11 mouse cellular contexts compared by ENCODE assay signal in genomic region chr7:126625807-126626600, GRCm38 (mm10). TPM values are rescaled to one million over a fixed set of nuclear protein-coding genes. Genes with fewer than 3 reads are reported as not detected.
A peak's percentile ranks its signal among the peaks of the same experiment; 100 is the strongest.
DNase-seq lines count a peak whose midpoint lies in the region; ATAC-seq and TF ChIP-seq lines count a peak whose summit lies in the region.
"Had no signal": no experiment of that assay in that cellular context is flagged by ENCODE, and none has a peak within 500 bp of the region (broad histone marks: within the 10 kb centered on the region; RNA-seq: fewer than 3 reads in every experiment).

No protein-coding gene starts in this region.

- no peak overlapping the region for H3K4me3 ChIP-seq in lung, embryonic 14.5 days (ENCODE audit: low read depth, low read length)
- H3K4me3 ChIP-seq in lung, adult 2 months (replicated peaks; ENCODE audit: extremely low read depth, low read depth, low read length), result no peak overlapping the region
- H3K4me3 ChIP-seq in MEL (ENCODE audit: control insufficient read depth in 1 of 2, insufficient read depth in 1 of 2, low read depth in 2 of 2, low read length in 2 of 2), result peak overlapping the region in 1 of 2 experiments; percentile 27; a peak in 1 of 4 replicates
- H3K4me3 ChIP-seq in embryonic fibroblast, embryonic 13.5 days (ENCODE audit: insufficient read depth, low read length), result no peak overlapping the region
- no peak overlapping the region for H3K4me3 ChIP-seq in olfactory bulb, adult 2 months (ENCODE audit: insufficient read depth, low read depth, low read length)
- H3K4me3 ChIP-seq in midbrain, embryonic 16.5 days (ENCODE audit: low read depth, low read length), result no peak overlapping the region
- H3K4me3 ChIP-seq: forebrain, embryonic 12.5 days; heart, embryonic 10.5 days had no signal

- no peak for TF ChIP-seq RAD21 in MEL (IDR thresholded peaks at IDR 0.05; ENCODE audit: low read depth, low read length)

- peak overlapping the region; percentile 16; the same call in 1 of the 2 replicates for H3K4me2 ChIP-seq in lung, embryonic 14.5 days
- no peak overlapping the region for H3K4me2 ChIP-seq in midbrain, embryonic 16.5 days (ENCODE audit: low read length)
- H3K4me2 ChIP-seq: forebrain, embryonic 12.5 days had no signal

- TF ChIP-seq CTCF in lung, embryonic 14.5 days (IDR thresholded peaks at IDR 0.05; ENCODE audit: low read depth), result no peak
- no peak for TF ChIP-seq CTCF in lung, adult 2 months (IDR thresholded peaks at IDR 0.05; ENCODE audit: insufficient read depth, low read length)
- no peak for TF ChIP-seq CTCF in MEL (IDR thresholded peaks at IDR 0.05 in 2 of 3, conservative IDR thresholded peaks at IDR 0.05 in 1 of 3; ENCODE audit: control insufficient read depth in 1 of 3, insufficient read depth in 1 of 3, low read depth in 2 of 3, low read length in 3 of 3, poor library complexity in 1 of 3, severe bottlenecking in 1 of 3)
- TF ChIP-seq CTCF in embryonic fibroblast, embryonic 13.5 days (IDR thresholded peaks at IDR 0.05; ENCODE audit: borderline replicate concordance, insufficient read depth, low read length), result no peak
- no peak for TF ChIP-seq CTCF in olfactory bulb, adult 2 months (IDR thresholded peaks at IDR 0.05; ENCODE audit: insufficient read depth, low read depth, low read length)

- no peak for TF ChIP-seq POLR2A in lung, adult 2 months (IDR thresholded peaks at IDR 0.05; ENCODE audit: borderline replicate concordance, extremely low read depth, low read depth, low read length)
- TF ChIP-seq POLR2A in MEL (IDR thresholded peaks at IDR 0.05; ENCODE audit: control insufficient read depth in 1 of 2, insufficient read depth in 1 of 2, low read depth in 1 of 2, low read length in 2 of 2, poor library complexity in 1 of 2), result no peak
- TF ChIP-seq POLR2A in embryonic fibroblast, embryonic 13.5 days (IDR thresholded peaks at IDR 0.05; ENCODE audit: low read depth, low read length), result no peak
- no peak for TF ChIP-seq POLR2A in olfactory bulb, adult 2 months (IDR thresholded peaks at IDR 0.05; ENCODE audit: insufficient read depth, low read depth, low read length)

- DNase-seq in lung, embryonic 14.5 days, result no peak
- no peak for DNase-seq in lung, adult 2 months
- DNase-seq in MEL (ENCODE audit: low read depth, low spot score), result no peak
- no peak for DNase-seq in frontal cortex, adult 2 months (ENCODE audit: extremely low spot score in 1 of 2, low spot score in 1 of 2)
- DNase-seq: embryo, embryonic 11 days had no signal

- H3K9me3 ChIP-seq in lung, embryonic 14.5 days (ENCODE audit: low read depth, low read length), result no peaks in the 10 kb centered on the region
- no peaks in the 10 kb centered on the region for H3K9me3 ChIP-seq in MEL (replicated peaks; ENCODE audit: insufficient read depth, low read length)
- H3K9me3 ChIP-seq in midbrain, embryonic 16.5 days (replicated peaks; ENCODE audit: control insufficient read depth, low read length, poor library complexity, severe bottlenecking), result no peaks in the 10 kb centered on the region
- H3K9me3 ChIP-seq: forebrain, embryonic 12.5 days; heart, embryonic 10.5 days had no signal

- ATAC-seq in lung, embryonic 14.5 days (ENCODE audit: insufficient read depth), result no peak
- no peak for ATAC-seq in midbrain, embryonic 16.5 days

- no peak overlapping the region for H3K9ac ChIP-seq in lung, embryonic 14.5 days
- H3K9ac ChIP-seq in MEL (ENCODE audit: control insufficient read depth, low read depth, low read length, poor library complexity, severe bottlenecking), result peak overlapping the region; percentile 56
- H3K9ac ChIP-seq in midbrain, embryonic 16.5 days (ENCODE audit: low read depth, low read length), result no peak overlapping the region
- H3K9ac ChIP-seq: forebrain, embryonic 12.5 days had no signal

- H3K27me3 ChIP-seq in lung, embryonic 14.5 days (ENCODE audit: insufficient read depth, low read length), result no peaks in the 10 kb centered on the region
- no peaks in the 10 kb centered on the region for H3K27me3 ChIP-seq in MEL (ENCODE audit: control insufficient read depth in 1 of 2, insufficient read depth in 2 of 2, low read length in 2 of 2)
- H3K27me3 ChIP-seq in midbrain, embryonic 16.5 days (ENCODE audit: control insufficient read depth, insufficient read depth, low read depth, low read length), result no peaks in the 10 kb centered on the region
- H3K27me3 ChIP-seq: forebrain, embryonic 12.5 days had no signal

- no peak for TF ChIP-seq EP300 in MEL (IDR thresholded peaks at IDR 0.05; ENCODE audit: low read depth in 1 of 2, low read length in 2 of 2)

- 0 out of 2 replicates have a peak overlapping the region, but pooled peaks have one; percentile 42 for H3K27ac ChIP-seq in lung, embryonic 14.5 days (ENCODE audit: low read depth)
- H3K27ac ChIP-seq in MEL (ENCODE audit: control insufficient read depth, low read depth, low read length), result peak overlapping the region; percentile 42
- H3K27ac ChIP-seq in embryonic fibroblast, embryonic 13.5 days (ENCODE audit: insufficient read depth, low read length), result peak overlapping the region; percentile 80
- peak overlapping the region; percentile 49; the same call in 1 of the 2 replicates for H3K27ac ChIP-seq in olfactory bulb, adult 2 months (ENCODE audit: insufficient read depth, low read depth, low read length)
- H3K27ac ChIP-seq in midbrain, embryonic 16.5 days (ENCODE audit: low read length), result no peak overlapping the region
- H3K27ac ChIP-seq: forebrain, embryonic 12.5 days; heart, embryonic 10.5 days had no signal

- no peaks in the 10 kb centered on the region for H3K36me3 ChIP-seq in lung, embryonic 14.5 days (ENCODE audit: insufficient read depth)
- H3K36me3 ChIP-seq in MEL (ENCODE audit: control insufficient read depth in 1 of 2, insufficient read depth in 2 of 2, low read length in 2 of 2), result peaks cover 0 to 40% of the 10 kb centered on the region in 2 experiments; a peak in 2 of 4 replicates
- H3K36me3 ChIP-seq in midbrain, embryonic 16.5 days (ENCODE audit: control insufficient read depth, insufficient read depth, low read length), result no peaks in the 10 kb centered on the region
- H3K36me3 ChIP-seq: forebrain, embryonic 12.5 days; heart, embryonic 10.5 days had no signal

- 0 out of 2 replicates have a peak, but pooled peaks cover 6% of the 10 kb centered on the region for H3K4me1 ChIP-seq in lung, embryonic 14.5 days (ENCODE audit: insufficient read depth)
- peaks cover 6% of the 10 kb centered on the region for H3K4me1 ChIP-seq in lung, adult 2 months (ENCODE audit: control insufficient read depth, insufficient read depth, low read length)
- H3K4me1 ChIP-seq in MEL (ENCODE audit: control insufficient read depth in 1 of 2, insufficient read depth in 2 of 2, low read length in 2 of 2), result peaks cover 23 to 52% of the 10 kb centered on the region in 2 experiments
- peaks cover 27% of the 10 kb centered on the region for H3K4me1 ChIP-seq in embryonic fibroblast, embryonic 13.5 days (ENCODE audit: control insufficient read depth, insufficient read depth, low read length)
- H3K4me1 ChIP-seq in olfactory bulb, adult 2 months (ENCODE audit: control insufficient read depth, insufficient read depth, low read length), result peaks cover 19% of the 10 kb centered on the region
- H3K4me1 ChIP-seq in midbrain, embryonic 16.5 days (ENCODE audit: control insufficient read depth, insufficient read depth, low read length), result no peaks in the 10 kb centered on the region

- 77% methylated on average over 3 of the region's 3 CpGs for WGBS in lung, embryonic 14.5 days
- WGBS in lung, adult 2 months, result 70% methylated on average over 3 of the region's 3 CpGs
- WGBS in olfactory bulb, adult 2 months, result 84% methylated on average over 3 of the region's 3 CpGs
- 82% methylated on average over 3 of the region's 3 CpGs for WGBS in midbrain, embryonic 16.5 days

- H3K79me2 ChIP-seq in MEL (ENCODE audit: control insufficient read depth, insufficient read depth, low read length, poor library complexity), result no peaks in the 10 kb centered on the region

RNA-seq across cellular contexts. Expression of gene Nupr1, which starts 4.7 kb away (rescaled TPM):
- polyA plus RNA-seq in lung, embryonic 14.5 days (2014; fragmentation: Nextera tagmentation; extraction: Ambion mirVana), result 9.7 and 10.7 TPM in 2 replicates
- 48.1 and 102 TPM in 2 replicates for polyA plus RNA-seq in lung, adult 2 months (2012; rRNA removed)
- total RNA-seq in MEL (2012; rRNA removed), result 1.8 and 9.5 TPM in 2 replicates
- polyA plus RNA-seq in MEL (2012; ENCODE audit: insufficient read depth in 1 of 2, insufficient read length in 2 of 2, low read depth in 1 of 2, low replicate concordance in 2 of 2, missing spikeins in 1 of 2), result 10 to 100 TPM in 1 of 2 experiments, not detected in 1; 11.0 TPM
- polyA plus RNA-seq in embryonic fibroblast, embryonic 13.5 days (2011; ENCODE audit: insufficient read length, low read depth, missing spikeins), result 179 and 208 TPM in 2 replicates
- polyA plus RNA-seq in olfactory bulb, adult 2 months (2012; ENCODE audit: insufficient read depth, insufficient read length, low replicate concordance, missing spikeins), result not detected in 2 replicates
- polyA plus RNA-seq in midbrain, embryonic 16.5 days (2015; fragmentation: Nextera tagmentation; extraction: Ambion mirVana), result 6.1 and 9.5 TPM in 2 replicates
- polyA plus RNA-seq in frontal cortex, adult 2 months (2012; rRNA removed), result 23.9 and 31.7 TPM in 2 replicates

RNA-seq across cellular contexts. Expression of gene Sgf29, which starts 23.1 kb away (rescaled TPM):
- polyA plus RNA-seq in lung, embryonic 14.5 days (2014; fragmentation: Nextera tagmentation; extraction: Ambion mirVana), result 49.5 and 61.3 TPM in 2 replicates
- 36.4 and 43.4 TPM in 2 replicates for polyA plus RNA-seq in lung, adult 2 months (2012; rRNA removed)
- 56.1 and 81.7 TPM in 2 replicates for total RNA-seq in MEL (2012; rRNA removed)
- 100 to 1,000 TPM in 1 of 2 experiments, not detected in 1; 117 TPM for polyA plus RNA-seq in MEL (2012; ENCODE audit: insufficient read depth in 1 of 2, insufficient read length in 2 of 2, low read depth in 1 of 2, low replicate concordance in 2 of 2, missing spikeins in 1 of 2)
- polyA plus RNA-seq in embryonic fibroblast, embryonic 13.5 days (2011; ENCODE audit: insufficient read length, low read depth, missing spikeins), result 17.7 and 30.3 TPM in 2 replicates
- not detected in 2 replicates for polyA plus RNA-seq in olfactory bulb, adult 2 months (2012; ENCODE audit: insufficient read depth, insufficient read length, low replicate concordance, missing spikeins)
- polyA plus RNA-seq in midbrain, embryonic 16.5 days (2015; fragmentation: Nextera tagmentation; extraction: Ambion mirVana), result 50.1 and 56.9 TPM in 2 replicates
- 40.2 and 44.8 TPM in 2 replicates for polyA plus RNA-seq in frontal cortex, adult 2 months (2012; rRNA removed)

RNA-seq across cellular contexts. Expression of gene Il27, which starts 31.3 kb away (rescaled TPM):
- polyA plus RNA-seq in lung, embryonic 14.5 days (2014; fragmentation: Nextera tagmentation; extraction: Ambion mirVana), result not detected in 2 replicates
- polyA plus RNA-seq in lung, adult 2 months (2012; rRNA removed), result 0.43 and 0.79 TPM in 2 replicates
- total RNA-seq in MEL (2012; rRNA removed), result not detected in 2 replicates
- polyA plus RNA-seq in MEL (2012; ENCODE audit: insufficient read depth in 1 of 2, insufficient read length in 2 of 2, low read depth in 1 of 2, low replicate concordance in 2 of 2, missing spikeins in 1 of 2), result under 1 TPM in 1 of 2 experiments, not detected in 1; 0.07 TPM
- not detected in 2 replicates for polyA plus RNA-seq in embryonic fibroblast, embryonic 13.5 days (2011; ENCODE audit: insufficient read length, low read depth, missing spikeins)
- not detected in 2 replicates for polyA plus RNA-seq in olfactory bulb, adult 2 months (2012; ENCODE audit: insufficient read depth, insufficient read length, low replicate concordance, missing spikeins)
- not detected in 2 replicates for polyA plus RNA-seq in midbrain, embryonic 16.5 days (2015; fragmentation: Nextera tagmentation; extraction: Ambion mirVana)
- 0.13 TPM in 1 of 2 replicates, not detected in the other for polyA plus RNA-seq in frontal cortex, adult 2 months (2012; rRNA removed)
- total RNA-seq: layer of hippocampus, adult 18-20 months had no signal
- polyA plus RNA-seq: forebrain, embryonic 12.5 days; heart, embryonic 10.5 days had no signal

RNA-seq across cellular contexts. Expression of gene Cln3, which starts 40.4 kb away (rescaled TPM):
- polyA plus RNA-seq in lung, embryonic 14.5 days (2014; fragmentation: Nextera tagmentation; extraction: Ambion mirVana), result 24.1 and 27.3 TPM in 2 replicates
- polyA plus RNA-seq in lung, adult 2 months (2012; rRNA removed), result 63.8 and 104 TPM in 2 replicates
- 16.2 and 20.5 TPM in 2 replicates for total RNA-seq in MEL (2012; rRNA removed)
- 10 to 100 TPM in 1 of 2 experiments, not detected in 1; 61.9 TPM for polyA plus RNA-seq in MEL (2012; ENCODE audit: insufficient read depth in 1 of 2, insufficient read length in 2 of 2, low read depth in 1 of 2, low replicate concordance in 2 of 2, missing spikeins in 1 of 2)
- 12.4 and 16.7 TPM in 2 replicates for polyA plus RNA-seq in embryonic fibroblast, embryonic 13.5 days (2011; ENCODE audit: insufficient read length, low read depth, missing spikeins)
- polyA plus RNA-seq in olfactory bulb, adult 2 months (2012; ENCODE audit: insufficient read depth, insufficient read length, low replicate concordance, missing spikeins), result not detected in 2 replicates
- polyA plus RNA-seq in midbrain, embryonic 16.5 days (2015; fragmentation: Nextera tagmentation; extraction: Ambion mirVana), result 36.4 and 37.7 TPM in 2 replicates
- polyA plus RNA-seq in frontal cortex, adult 2 months (2012; rRNA removed), result 45.1 and 46.3 TPM in 2 replicates

RNA-seq across cellular contexts. Expression of gene Apobr, which starts 41.3 kb away (rescaled TPM):
- polyA plus RNA-seq in lung, embryonic 14.5 days (2014; fragmentation: Nextera tagmentation; extraction: Ambion mirVana), result 0.32 and 0.54 TPM in 2 replicates
- 17.6 and 18.1 TPM in 2 replicates for polyA plus RNA-seq in lung, adult 2 months (2012; rRNA removed)
- 0.23 and 0.56 TPM in 2 replicates for total RNA-seq in MEL (2012; rRNA removed)
- polyA plus RNA-seq in MEL (2012; ENCODE audit: insufficient read depth in 1 of 2, insufficient read length in 2 of 2, low read depth in 1 of 2, low replicate concordance in 2 of 2, missing spikeins in 1 of 2), result 1 to 10 TPM in 1 of 2 experiments, not detected in 1; 5.4 TPM
- polyA plus RNA-seq in embryonic fibroblast, embryonic 13.5 days (2011; ENCODE audit: insufficient read length, low read depth, missing spikeins), result 9.3 and 10.0 TPM in 2 replicates
- polyA plus RNA-seq in olfactory bulb, adult 2 months (2012; ENCODE audit: insufficient read depth, insufficient read length, low replicate concordance, missing spikeins), result not detected in 2 replicates
- 0.31 TPM in 2 replicates for polyA plus RNA-seq in midbrain, embryonic 16.5 days (2015; fragmentation: Nextera tagmentation; extraction: Ambion mirVana)
- polyA plus RNA-seq in frontal cortex, adult 2 months (2012; rRNA removed), result 0.74 and 0.82 TPM in 2 replicates

Comparison
In these comparisons a context has a peak if more than half of its experiments do, and no peak if none do; other contexts are left out.
1. RNA of gene Sgf29, which starts 23.1 kb away (polyA plus RNA-seq): 117 TPM in MEL, 49.5 to 61.3 TPM in lung, embryonic 14.5 days, 50.1 to 56.9 TPM in midbrain, embryonic 16.5 days, 40.2 to 44.8 TPM in frontal cortex, adult 2 months, 36.4 to 43.4 TPM in lung, adult 2 months and 17.7 to 30.3 TPM in embryonic fibroblast, embryonic 13.5 days; not detected in olfactory bulb, adult 2 months; every median in the first group is over 10 times any median in the second.